Mouse (Mus musculus) bone marrow, adult 2 months (tissue): ENCODE results near the gene Ubl3.

Experiments used
- CTCF ChIP-seq: fragments of 200-500 bp; IDR thresholded peaks from 2 replicates; pipeline ENCODE4 v1.5.1; 2011; ENCODE audit warnings: low read length, control low read depth; ENCODE audit not compliant: control insufficient read depth, insufficient read depth
- POLR2A ChIP-seq: fragments of 200-500 bp; IDR thresholded peaks from 2 replicates; pipeline ENCODE4 v1.6.1; 2011; ENCODE audit warnings: low read depth, mild to moderate bottlenecking, control low read depth, low read length, borderline replicate concordance; ENCODE audit not compliant: control insufficient read depth

DNA sequence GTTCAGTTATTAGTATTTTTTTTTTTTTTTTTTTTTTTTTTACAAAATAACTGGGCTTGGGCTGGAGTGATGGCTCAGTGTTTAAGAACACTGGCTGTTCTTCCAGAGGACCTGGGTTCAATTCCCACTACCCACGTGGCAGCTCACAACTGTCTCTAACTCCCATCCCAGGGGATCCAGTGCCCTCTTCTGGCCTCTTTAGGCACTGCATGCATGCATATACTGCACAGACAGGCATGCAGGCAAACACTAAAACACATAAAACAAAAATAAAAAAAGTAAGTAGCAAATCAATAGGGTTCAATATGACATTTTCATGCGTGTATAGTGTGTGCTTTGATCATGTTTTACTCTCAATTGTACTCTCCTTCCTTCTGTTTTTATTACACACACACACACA lies 26.6 kb upstream of the Ubl3 start:
- no peak for TF ChIP-seq CTCF
- TF ChIP-seq POLR2A: no peak
